Mouse (Mus musculus) liver, embryonic 14.5 days (tissue): Measurements from ENCODE around the gene Phlda1.

ENCODE experiments used
- CTCF ChIP-seq: IDR thresholded peaks from 2 replicates; pipeline ENCODE4 v1.5.1; 2016; ENCODE audit warnings: antibody characterized with exemption, low read depth, control low read depth
- EP300 ChIP-seq: IDR thresholded peaks from 2 replicates; pipeline ENCODE4 v1.6.1; 2016; ENCODE audit warnings: antibody characterized with exemption, low read depth

DNA sequence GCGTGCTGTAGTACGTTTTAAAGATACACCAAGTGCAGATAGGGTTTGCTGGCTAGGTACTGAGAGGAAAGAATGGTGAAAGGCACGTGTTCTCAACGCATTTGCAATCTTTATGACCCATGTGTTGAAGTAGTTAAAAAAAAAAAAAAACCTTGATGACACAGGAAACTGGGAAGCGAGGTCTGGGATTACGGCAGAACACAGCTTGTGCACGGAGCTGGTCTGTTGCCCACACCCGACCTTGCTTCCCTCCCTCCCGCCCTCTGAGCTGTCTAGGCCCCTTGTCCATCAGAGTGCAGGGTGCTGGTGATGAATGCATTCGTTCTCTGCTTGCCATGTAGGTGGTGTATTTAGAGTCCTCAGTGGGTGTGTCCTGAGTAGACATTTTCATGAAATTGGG, 2.4 kb upstream of the Phlda1 start:
- TF ChIP-seq CTCF (no peak), EP300 (no peak)
